Mouse (Mus musculus) stomach, postnatal 0 days (tissue): ENCODE measurements around the gene Gm28171. TPM values are rescaled to one million over a fixed set of nuclear protein-coding genes. Genes with fewer than 3 reads are reported as not detected.
"Not testable (repeated sequence)": the region's sequence is repeated elsewhere in the genome, so short reads cannot be mapped to it uniquely, and the experiment has no call there.

ENCODE experiments used
- ATAC-seq: fragments of 200-750 bp; cut with Nextera tagmentation; 2 replicates; pipeline ENCODE4 v1.8.0; 2017; ENCODE audit not compliant: low FRiP score, low TSS enrichment
- DNase-seq: peaks from one replicate; pipeline ENCODE4 v3.0.0-alpha.2; 2016; ENCODE audit warnings: low spot score
- H3K27ac ChIP-seq: fragments of 300-500 bp; sonication (generic); replicated peaks from 2 replicates; pipeline ENCODE4 v1.5.1; 2014; ENCODE audit warnings: mild to moderate bottlenecking, control low read depth
- H3K27me3 ChIP-seq: fragments of 300-500 bp; sonication (generic); 2 replicates; pipeline ENCODE4 v1.6.1; 2014; ENCODE audit warnings: low read length; ENCODE audit not compliant: control insufficient read depth, insufficient read depth
- H3K36me3 ChIP-seq: fragments of 300-500 bp; sonication (generic); 2 replicates; pipeline ENCODE4 v1.6.1; 2014; ENCODE audit warnings: low read length, mixed read lengths; ENCODE audit not compliant: control insufficient read depth, insufficient read depth
- H3K4me1 ChIP-seq: fragments of 300-500 bp; sonication (generic); replicated peaks from 2 replicates; pipeline ENCODE4 v1.6.1; 2014; ENCODE audit warnings: antibody characterized with exemption; ENCODE audit not compliant: control insufficient read depth, insufficient read depth
- H3K4me2 ChIP-seq: fragments of 300-500 bp; sonication (generic); replicated peaks from 2 replicates; pipeline ENCODE4 v1.6.1; 2014; ENCODE audit warnings: low read depth, mild to moderate bottlenecking, control low read depth, moderate library complexity
- H3K4me3 ChIP-seq: fragments of 300-500 bp; sonication (generic); 2 replicates; pipeline ENCODE4 v1.5.1; 2014; ENCODE audit warnings: low read depth, low read length, control low read depth
- H3K9ac ChIP-seq: fragments of 300-500 bp; sonication (generic); 2 replicates; pipeline ENCODE4 v1.6.1; 2014; ENCODE audit warnings: mild to moderate bottlenecking, low read length, control low read depth, mixed read lengths
- H3K9me3 ChIP-seq: fragments of 300-500 bp; sonication (generic); 2 replicates; pipeline ENCODE4 v1.6.1; 2016; ENCODE audit warnings: low read length; ENCODE audit not compliant: control insufficient read depth
- WGBS: fragments of 180-500 bp; shearing (Covaris S2); extraction: QIAGEN DNeasy Blood & Tissue Kit; methylation state at CpG from one replicate; pipeline ENCODE4 v1.1.7; 2014; 5-methylcytosine and 5-hydroxymethylcytosine counted together
- polyA plus RNA-seq: library from polyadenylated mRNA; unstranded; fragments of >200 nt; fragmentation: Nextera tagmentation; extraction: Ambion mirVana; gene quantifications from 2 replicates; pipeline ENCODE4 v1.2.1, GENCODE M21; 2015

Gene Gm28171
- polyA plus RNA-seq = not detected in 2 replicates

DNA sequence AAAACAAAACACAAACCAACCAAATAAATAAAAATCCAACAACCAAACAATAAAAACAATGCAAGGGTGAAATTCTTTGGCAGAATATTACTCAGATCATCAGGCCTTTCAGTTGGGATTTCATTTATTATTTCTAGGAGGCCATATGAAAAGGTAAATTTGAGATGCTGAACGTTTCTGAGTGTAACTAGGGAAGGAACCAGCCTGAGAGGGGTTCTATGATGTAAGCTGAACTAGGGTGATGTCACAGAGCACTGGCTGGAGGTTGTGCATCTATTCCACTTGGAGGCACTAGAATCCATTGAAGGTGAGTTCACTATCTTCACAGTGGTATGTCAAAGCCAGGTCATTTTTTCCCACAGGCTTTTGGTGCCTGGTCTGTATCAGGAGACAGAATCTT lies at the start of gene Gm28171:
Gm28171 (plus strand) TSS at position 301 of the 400 bp plus-strand sequence.
- WGBS = no CpG with 5 or more reads among the region's 1 CpGs
- H3K36me3 ChIP-seq, H3K9ac ChIP-seq, H3K27ac ChIP-seq, ATAC-seq, H3K9me3 ChIP-seq, H3K4me3 ChIP-seq, H3K4me1 ChIP-seq, DNase-seq, H3K27me3 ChIP-seq, H3K4me2 ChIP-seq: not testable (repeated sequence)

Other genes starting within 250 kb of the Gm28171 start
- not detected in 2 replicates for gene Gm21854, start 136.4 kb upstream of the Gm28171 start, polyA plus RNA-seq
- not detected in 2 replicates for gene Gm20914, start 67.4 kb upstream of the Gm28171 start, polyA plus RNA-seq
- gene Gm21778, start 149.1 kb downstream of the Gm28171 start, polyA plus RNA-seq = not detected in 2 replicates